Mouse (Mus musculus): ENCODE results near the gene Gm34653. TPM values are rescaled to one million over a fixed set of nuclear protein-coding genes. Genes with fewer than 3 reads are reported as not detected.

The Gm34653 gene
- total and polyA plus RNA-seq, 3 experiments = not detected

- TF ChIP-seq BHLHE40 (IDR thresholded peaks at IDR 0.05; ENCODE audit: low read depth, low read length) = peak; percentile 88
Measured at GRCm38 (mm10) chr2:34870520-34871474, 38.0 kb downstream of the Gm34653 start (continued).

GRCm38 (mm10) chr2:34874271-34874670 is 41.5 kb downstream of the Gm34653 start, which contains the start of gene Cutal:
Gene Cutal, plus strand, starts transcription at chr2:34874396.
- DNase-seq (ENCODE audit: extremely low read depth) = no peak
- H3K9me3 ChIP-seq (replicated peaks; ENCODE audit: low read length) = no peaks in the 10 kb centered on the region
- in situ Hi-C loops (cut with MboI; ENCODE audit: low pct_ligation_motif_present, low pct_unique_long_range_greater_than_20kb, low sequenced_read_pairs) = no loop called here
- no peak within 1 kb of the TSS for H3K9ac ChIP-seq (ENCODE audit: insufficient read depth, low read depth)
- H3K4me3 ChIP-seq (replicated peaks in 1 of 3; ENCODE audit: low read depth in 2 of 3, low read length in 2 of 3, poor library complexity in 1 of 3) = no peak within 1 kb of the TSS
- dilution Hi-C loops (cut with MboI; ENCODE audit: extremely low pct_ligation_motif_present, extremely low pct_unique_long_range_greater_than_20kb, low sequenced_read_pairs) = no loop called here
- no peak within 1 kb of the TSS for H3K27ac ChIP-seq (ENCODE audit: insufficient read depth, low read depth)
- H3K4me1 ChIP-seq (ENCODE audit: control insufficient read depth in 1 of 2, insufficient read depth in 2 of 2) = peaks cover 4 to 21% of the 10 kb centered on the region in 2 experiments
- H3K4me2 ChIP-seq (ENCODE audit: insufficient read depth, low read depth, poor library complexity, severe bottlenecking) = no peak within 1 kb of the TSS
- no peak for TF ChIP-seq ETS1 (conservative IDR thresholded peaks at IDR 0.05; ENCODE audit: low read depth, low read length)
- TF ChIP-seq UBTF (IDR thresholded peaks at IDR 0.05; ENCODE audit: low read depth, low read length) = no peak
- TF ChIP-seq POLR2AphosphoS2 (IDR thresholded peaks at IDR 0.05; ENCODE audit: low read depth, low read length) = no peak
- TF ChIP-seq MYC (IDR thresholded peaks at IDR 0.05; ENCODE audit: low read depth, low read length) = no peak
- TF ChIP-seq MXI1 (IDR thresholded peaks at IDR 0.05; ENCODE audit: low read depth, low read length) = no peak
- TF ChIP-seq ZKSCAN1 (IDR thresholded peaks at IDR 0.05; ENCODE audit: borderline replicate concordance, low read depth, low read length) = no peak
- TF ChIP-seq JUN (IDR thresholded peaks at IDR 0.05; ENCODE audit: insufficient read depth, low read depth, low read length) = no peak
- H3K27me3 ChIP-seq (replicated peaks) = no peaks in the 10 kb centered on the region
- H3K79me2 ChIP-seq (replicated peaks; ENCODE audit: control insufficient read depth, extremely low read depth, insufficient read depth, poor library complexity, severe bottlenecking) = peaks cover 11% of the 10 kb centered on the region
- no peaks in the 10 kb centered on the region for H3K36me3 ChIP-seq (replicated peaks in 1 of 2; ENCODE audit: control insufficient read depth in 1 of 2, insufficient read depth in 1 of 2, low read length in 1 of 2)

- no peak for DNase-seq (ENCODE audit: extremely low read depth)
- peaks cover 5% of the 10 kb centered on the region for H3K79me2 ChIP-seq (replicated peaks; ENCODE audit: control insufficient read depth, extremely low read depth, insufficient read depth, poor library complexity, severe bottlenecking)
- dilution Hi-C loops (cut with MboI; ENCODE audit: extremely low pct_ligation_motif_present, extremely low pct_unique_long_range_greater_than_20kb, low sequenced_read_pairs) (no loop called here), in situ Hi-C loops (cut with MboI; ENCODE audit: low pct_ligation_motif_present, low pct_unique_long_range_greater_than_20kb, low sequenced_read_pairs) (no loop called here)
- TF ChIP-seq RCOR1 (conservative IDR thresholded peaks at IDR 0.05; ENCODE audit: low read depth, low read length) = no peak
- TF ChIP-seq TCF12 (IDR thresholded peaks at IDR 0.05; ENCODE audit: low read depth, low read length) = no peak
- H3K4me2 ChIP-seq (ENCODE audit: insufficient read depth, low read depth, poor library complexity, severe bottlenecking) = no peak within 1 kb of the TSS
- H3K9ac ChIP-seq (ENCODE audit: insufficient read depth, low read depth) = no peak within 1 kb of the TSS
- H3K4me1 ChIP-seq (ENCODE audit: control insufficient read depth in 1 of 2, insufficient read depth in 2 of 2) = peaks cover 4 to 19% of the 10 kb centered on the region in 2 experiments
- no peaks in the 10 kb centered on the region for H3K9me3 ChIP-seq (replicated peaks; ENCODE audit: low read length)
- H3K36me3 ChIP-seq (replicated peaks in 1 of 2; ENCODE audit: control insufficient read depth in 1 of 2, insufficient read depth in 1 of 2, low read length in 1 of 2) = no peaks in the 10 kb centered on the region
- H3K4me3 ChIP-seq (replicated peaks in 1 of 3; ENCODE audit: low read depth in 2 of 3, low read length in 2 of 3, poor library complexity in 1 of 3) = no peak within 1 kb of the TSS
- H3K27me3 ChIP-seq (replicated peaks) = no peaks in the 10 kb centered on the region
- H3K27ac ChIP-seq (ENCODE audit: insufficient read depth, low read depth) = no peak within 1 kb of the TSS
Measured at GRCm38 (mm10) chr2:34874816-34875345, 42.1 kb downstream of the Gm34653 start, which contains the start of gene Psmd5. Gene Psmd5, minus strand, starts transcription at chr2:34874968.
